Mouse (Mus musculus) heart, adult 2 months (tissue): ENCODE data around the gene Fli1.

Experiments
- CTCF ChIP-seq: fragments of 200-600 bp; IDR thresholded peaks from 2 replicates; pipeline ENCODE4 v1.8.1; 2022; ENCODE audit warnings: antibody characterized with exemption, mild to moderate bottlenecking, moderate library complexity
- POLR2A ChIP-seq: fragments of 200-500 bp; IDR thresholded peaks from 2 replicates; pipeline ENCODE4 v1.6.1; 2011; ENCODE audit warnings: mild to moderate bottlenecking, low read depth, low read length, control low read depth; ENCODE audit not compliant: insufficient read depth

DNA sequence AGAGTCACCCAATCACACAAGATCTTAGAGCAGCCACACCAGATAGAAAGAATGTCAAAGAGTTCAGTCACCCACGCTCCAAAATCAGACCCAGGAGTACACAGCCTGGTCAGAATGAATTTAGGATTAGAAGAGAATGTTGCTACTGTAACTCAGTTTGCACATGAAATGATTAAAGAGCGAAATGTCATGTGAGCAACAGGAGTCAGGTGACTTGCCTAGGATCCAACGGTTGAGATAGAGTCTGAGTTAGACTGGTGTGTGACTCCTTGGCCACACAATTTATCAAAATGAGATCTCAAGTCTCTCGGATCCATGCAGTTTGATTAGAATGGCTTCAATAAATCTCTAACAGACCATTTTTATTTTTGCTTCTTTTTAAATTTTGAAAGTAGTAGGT lies 11.1 kb downstream of the Fli1 start:
- TF ChIP-seq POLR2A (no peak), CTCF (no peak)
